Mouse (Mus musculus) embryonic facial prominence, embryonic 15.5 days (tissue): ENCODE results near the gene Pnkd. TPM values are rescaled to one million over a fixed set of nuclear protein-coding genes. Genes with fewer than 3 reads are reported as not detected.
"Not testable (repeated sequence)": the region's sequence is repeated elsewhere in the genome, so short reads cannot be mapped to it uniquely, and the experiment has no call there.

Experiments
- ATAC-seq: fragments of 200-750 bp; cut with Nextera tagmentation; 2 replicates; pipeline ENCODE4 v1.8.0; 2017; ENCODE audit warnings: low read depth, moderate TSS enrichment; ENCODE audit not compliant: insufficient number of reproducible peaks, low FRiP score, low TSS enrichment
- H3K27ac ChIP-seq: fragments of 300-500 bp; sonication (generic); replicated peaks from 2 replicates; pipeline ENCODE4 v1.5.1; 2015; ENCODE audit warnings: mild to moderate bottlenecking, inconsistent platforms
- H3K27me3 ChIP-seq: fragments of 300-500 bp; sonication (generic); 2 replicates; pipeline ENCODE4 v1.6.1; 2015; ENCODE audit warnings: inconsistent platforms
- H3K36me3 ChIP-seq: fragments of 300-500 bp; sonication (generic); 2 replicates; pipeline ENCODE4 v1.6.1; 2015; ENCODE audit warnings: mild to moderate bottlenecking, inconsistent platforms
- H3K4me1 ChIP-seq: fragments of 300-500 bp; sonication (generic); 2 replicates; pipeline ENCODE4 v1.6.1; 2015; ENCODE audit warnings: inconsistent platforms
- H3K4me2 ChIP-seq: fragments of 300-500 bp; sonication (generic); replicated peaks from 2 replicates; pipeline ENCODE4 v1.6.1; 2015; ENCODE audit warnings: mild to moderate bottlenecking, inconsistent platforms
- H3K4me3 ChIP-seq: fragments of 300-500 bp; sonication (generic); replicated peaks from 2 replicates; pipeline ENCODE4 v1.5.1; 2015; ENCODE audit warnings: mild to moderate bottlenecking, inconsistent platforms
- H3K9ac ChIP-seq: fragments of 300-500 bp; sonication (generic); 2 replicates; pipeline ENCODE4 v1.6.1; 2015; ENCODE audit warnings: inconsistent platforms
- H3K9me3 ChIP-seq: fragments of 300-500 bp; sonication (generic); replicated peaks from 2 replicates; pipeline ENCODE4 v1.6.1; 2016; ENCODE audit warnings: inconsistent platforms
- WGBS: fragments of 180-500 bp; shearing (Covaris S2); methylation state at CpG from one replicate; pipeline ENCODE4 v1.1.7; 2015; 5-methylcytosine and 5-hydroxymethylcytosine counted together
- polyA plus RNA-seq: library from polyadenylated mRNA; unstranded; fragments of >200 nt; fragmentation: Nextera tagmentation; extraction: Ambion mirVana; gene quantifications from 2 replicates; pipeline ENCODE4 v1.2.1, GENCODE M21; 2015

Pnkd gene
- polyA plus RNA-seq, 1 experiment from 2014 or later = 130 TPM

GRCm38 (mm10) chr1:74309767-74310166 lies 25.0 kb downstream of the Pnkd start:
- Histone ChIP-seq H3K27me3 (no peaks in the 10 kb centered on the region), H3K27ac (no peak overlapping the region), H3K4me2 (no peak overlapping the region), H3K4me1 (no peaks in the 10 kb centered on the region), H3K4me3 (no peak overlapping the region), H3K9me3 (no peaks in the 10 kb centered on the region), H3K9ac (no peak overlapping the region), H3K36me3 (no peaks in the 10 kb centered on the region)
- ATAC-seq = no peak
- WGBS = 26% methylated on average over 3 of the region's 3 CpGs

DNA sequence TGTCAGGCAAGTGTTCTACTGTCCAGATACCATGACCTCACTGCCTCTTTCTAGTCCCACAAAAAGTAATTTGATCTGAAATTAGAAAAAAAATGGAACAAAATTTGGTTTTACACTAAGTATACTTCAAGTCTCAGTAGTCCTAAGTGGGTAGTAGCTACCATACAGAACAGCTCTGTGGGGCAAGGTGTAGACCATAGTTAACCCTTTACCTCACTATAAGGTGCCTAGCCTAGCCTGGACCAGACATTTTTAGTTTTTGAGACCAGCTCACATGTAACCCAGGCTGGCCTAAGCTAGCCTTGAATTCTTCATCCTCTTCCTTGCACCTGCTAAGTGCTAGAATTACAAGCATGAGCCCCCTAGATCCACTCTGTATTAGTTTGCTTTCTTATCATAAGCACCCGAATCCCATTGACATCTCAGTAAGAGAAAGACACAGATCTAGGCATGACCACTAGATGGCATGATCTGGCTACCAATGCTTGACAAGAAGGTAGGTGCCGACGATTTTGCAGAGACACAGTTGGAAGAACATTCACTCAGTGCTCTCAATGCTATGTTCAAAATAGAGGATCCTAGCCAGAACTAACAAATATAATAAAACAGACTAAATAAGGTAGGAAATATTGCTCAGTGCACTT lies 28.4 kb downstream of the Pnkd start:
- no peak for ATAC-seq
- 4% methylated on average over 3 of the region's 3 CpGs for WGBS
- H3K4me1 ChIP-seq = no peaks in the 10 kb centered on the region

GRCm38 (mm10) chr1:74314796-74315195 lies 30.1 kb downstream of the Pnkd start:
- Histone ChIP-seq H3K27me3 (no peaks in the 10 kb centered on the region), H3K4me1 (no peaks in the 10 kb centered on the region), H3K4me2 (no peak overlapping the region), H3K9me3 (no peaks in the 10 kb centered on the region), H3K27ac (no peak overlapping the region), H3K36me3 (no peaks in the 10 kb centered on the region), H3K4me3 (no peak overlapping the region), H3K9ac (no peak overlapping the region)
- 83% methylated on average over 3 of the region's 3 CpGs for WGBS
- ATAC-seq = no peak

More for the DNA sequence above, 28.4 kb downstream of the Pnkd start:
- H3K27me3 ChIP-seq = no peaks in the 10 kb centered on the region
- no peak overlapping the region for H3K4me3 ChIP-seq
- no peak overlapping the region for H3K27ac ChIP-seq
- H3K9ac ChIP-seq = no peak overlapping the region
- H3K4me2 ChIP-seq = no peak overlapping the region
- H3K36me3 ChIP-seq = no peaks in the 10 kb centered on the region
- no peaks in the 10 kb centered on the region for H3K9me3 ChIP-seq

- WGBS = 67% methylated on average over 4 of the region's 4 CpGs
- no peaks in the 10 kb centered on the region for H3K27me3 ChIP-seq
- no peaks in the 10 kb centered on the region for H3K36me3 ChIP-seq
- no peak overlapping the region for H3K4me2 ChIP-seq
- H3K9ac ChIP-seq = no peak overlapping the region
- no peaks in the 10 kb centered on the region for H3K9me3 ChIP-seq
- no peak overlapping the region for H3K27ac ChIP-seq
- no peak overlapping the region for H3K4me3 ChIP-seq
- H3K4me1 ChIP-seq = no peaks in the 10 kb centered on the region
- no peak for ATAC-seq
Measured at GRCm38 (mm10) chr1:74316114-74316827, 31.5 kb downstream of the Pnkd start.

DNA sequence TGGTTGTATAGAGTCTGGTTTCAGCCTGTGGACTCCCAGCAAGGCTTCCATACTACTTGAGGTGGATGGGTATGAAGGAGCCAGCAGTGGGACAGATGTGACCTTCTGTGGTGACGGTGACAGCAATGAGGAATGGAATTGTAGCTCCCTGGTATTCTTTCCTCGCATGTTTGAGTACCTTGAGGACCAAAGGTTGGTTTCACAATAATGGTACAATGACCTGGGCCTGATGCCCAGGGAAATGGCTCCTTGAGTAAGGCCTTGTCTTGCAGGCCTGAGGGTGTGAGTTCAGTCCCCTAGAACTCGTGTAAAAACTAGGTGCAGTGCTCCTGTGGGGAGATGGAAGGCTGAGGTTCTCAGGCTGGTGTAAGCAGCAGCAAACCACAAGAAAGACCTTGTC lies 34.0 kb downstream of the Pnkd start:
- no peak overlapping the region for H3K4me3 ChIP-seq
- no peaks in the 10 kb centered on the region for H3K27me3 ChIP-seq
- no peak overlapping the region for H3K4me2 ChIP-seq
- no peak overlapping the region for H3K27ac ChIP-seq
- no peak overlapping the region for H3K9ac ChIP-seq
- H3K9me3 ChIP-seq = no peaks in the 10 kb centered on the region
- WGBS = 90% methylated on average over 3 of the region's 3 CpGs
- H3K4me1 ChIP-seq = no peaks in the 10 kb centered on the region
- no peaks in the 10 kb centered on the region for H3K36me3 ChIP-seq
- no peak for ATAC-seq

GRCm38 (mm10) chr1:74321396-74321795 lies 36.7 kb downstream of the Pnkd start:
- Histone ChIP-seq H3K36me3 (no peaks in the 10 kb centered on the region), H3K9me3 (no peaks in the 10 kb centered on the region), H3K27ac (0 out of 2 replicates have a peak overlapping the region, but pooled peaks have one; percentile 55), H3K4me1 (no peaks in the 10 kb centered on the region), H3K4me3 (no peak overlapping the region), H3K9ac (no peak overlapping the region), H3K27me3 (no peaks in the 10 kb centered on the region), H3K4me2 (no peak overlapping the region)
- 68% methylated on average over 3 of the region's 3 CpGs for WGBS
- ATAC-seq = no peak

- not testable (repeated sequence) for H3K4me3 ChIP-seq, H3K27me3 ChIP-seq, H3K9ac ChIP-seq, H3K9me3 ChIP-seq, H3K4me2 ChIP-seq, H3K36me3 ChIP-seq, H3K27ac ChIP-seq, ATAC-seq
- H3K4me1 ChIP-seq = peaks cover 25% of the 10 kb centered on the region
- 74% methylated on average over 2 of the region's 2 CpGs for WGBS
Measured at GRCm38 (mm10) chr1:74326916-74327315, 42.2 kb downstream of the Pnkd start.

GRCm38 (mm10) chr1:74329899-74330431 lies 45.2 kb downstream of the Pnkd start:
- H3K27ac ChIP-seq = peak overlapping the region; percentile 92; the same call in 1 of the 2 replicates
- no peak for ATAC-seq
- H3K9ac ChIP-seq = no peak overlapping the region
- no peak overlapping the region for H3K4me3 ChIP-seq
- H3K4me2 ChIP-seq = no peak overlapping the region
- WGBS = 67% methylated on average over 7 of the region's 7 CpGs
- H3K36me3 ChIP-seq = no peaks in the 10 kb centered on the region
- H3K4me1 ChIP-seq = peaks cover 48% of the 10 kb centered on the region
- H3K27me3 ChIP-seq = no peaks in the 10 kb centered on the region
- no peaks in the 10 kb centered on the region for H3K9me3 ChIP-seq

DNA sequence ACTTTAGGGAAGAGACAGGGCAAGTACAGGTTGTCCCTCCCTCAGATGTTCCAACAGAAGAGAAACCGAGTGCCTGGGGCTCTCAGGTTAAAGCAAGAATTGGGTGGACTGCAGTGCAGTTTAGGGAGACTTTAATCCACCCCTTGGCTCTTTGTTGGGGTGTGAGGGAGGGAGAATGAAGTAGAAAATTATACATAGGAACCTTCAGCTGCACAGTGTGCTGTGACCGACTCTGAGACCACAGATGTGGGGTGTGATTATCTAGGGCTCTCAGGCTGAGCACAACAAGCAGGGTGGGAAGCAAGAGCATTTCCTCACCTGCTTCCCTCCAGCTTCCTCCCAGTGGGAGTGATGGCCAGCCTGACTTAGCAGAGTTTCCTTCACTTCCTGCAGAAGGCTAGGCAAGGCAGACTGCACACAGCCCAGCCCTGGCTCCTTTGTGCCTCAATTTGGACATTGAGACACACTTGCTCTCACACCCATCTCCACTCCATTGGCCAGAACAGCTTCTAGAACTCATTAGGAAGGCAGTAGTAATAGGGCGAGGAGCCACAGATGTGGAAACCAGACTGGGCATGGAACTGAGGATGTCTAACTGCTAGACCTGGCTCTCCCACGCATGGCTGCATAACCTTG lies 46.4 kb downstream of the Pnkd start:
- Histone ChIP-seq H3K4me1 (peaks cover 54% of the 10 kb centered on the region), H3K9ac (no peak overlapping the region), H3K36me3 (0 out of 2 replicates have a peak, but pooled peaks cover 3% of the 10 kb centered on the region), H3K4me2 (no peak overlapping the region), H3K9me3 (no peaks in the 10 kb centered on the region), H3K4me3 (no peak overlapping the region), H3K27me3 (no peaks in the 10 kb centered on the region), H3K27ac (peak overlapping the region; percentile 92)
- ATAC-seq = no peak
- WGBS = 58% methylated on average over 4 of the region's 4 CpGs

GRCm38 (mm10) chr1:74332241-74332763 lies 47.6 kb downstream of the Pnkd start:
- H3K4me1 ChIP-seq = peaks cover 54% of the 10 kb centered on the region
- H3K27ac ChIP-seq = peak overlapping the region; percentile 92
- peak overlapping the region; percentile 85 for H3K4me2 ChIP-seq
- no peaks in the 10 kb centered on the region for H3K9me3 ChIP-seq
- H3K4me3 ChIP-seq = peak overlapping the region; percentile 55
- no peaks in the 10 kb centered on the region for H3K27me3 ChIP-seq
- WGBS = under 1% methylated on average over 36 of the region's 36 CpGs
- H3K36me3 ChIP-seq = 0 out of 2 replicates have a peak, but pooled peaks cover 3% of the 10 kb centered on the region
- peak; percentile 93 for ATAC-seq
- peak overlapping the region; percentile 27; the same call in 1 of the 2 replicates for H3K9ac ChIP-seq

- Histone ChIP-seq H3K4me3 (peak overlapping the region; percentile 55), H3K4me2 (peak overlapping the region; percentile 85), H3K27me3 (no peaks in the 10 kb centered on the region), H3K27ac (peak overlapping the region; percentile 92), H3K4me1 (peaks cover 54% of the 10 kb centered on the region), H3K36me3 (0 out of 2 replicates have a peak, but pooled peaks cover 3% of the 10 kb centered on the region), H3K9me3 (no peaks in the 10 kb centered on the region), H3K9ac (peak overlapping the region; percentile 27)
- WGBS = 4% methylated on average over 9 of the region's 9 CpGs
- no peak for ATAC-seq
Measured at GRCm38 (mm10) chr1:74332930-74333329, 48.2 kb downstream of the Pnkd start.
